Mouse (Mus musculus) E14TG2a.4 (cell line): ENCODE results near the gene Mrps16.

Experiments
- H3K27me3 ChIP-seq: 2 replicates; pipeline ENCODE4 v1.6.1; 2014; ENCODE audit warnings: low read length, control low read depth; ENCODE audit not compliant: insufficient read depth
- H3K36me3 ChIP-seq: 2 replicates; pipeline ENCODE4 v1.6.1; 2014; ENCODE audit warnings: low read length, control low read depth; ENCODE audit not compliant: insufficient read depth
- H3K4me1 ChIP-seq: replicated peaks from 2 replicates; pipeline ENCODE4 v1.6.1; 2014; ENCODE audit warnings: low read depth, low read length, control low read depth
- H3K4me3 ChIP-seq: replicated peaks from 2 replicates; pipeline ENCODE4 v1.5.1; 2014; ENCODE audit warnings: mild to moderate bottlenecking, low read length
- H3K9me3 ChIP-seq: 2 replicates; pipeline ENCODE4 v1.6.1; 2014; ENCODE audit warnings: low read length, control low read depth
- CTCF ChIP-seq: conservative IDR thresholded peaks from 2 replicates; pipeline ENCODE4 v1.5.1; 2014; ENCODE audit warnings: low read length
- NANOG ChIP-seq: IDR thresholded peaks from 2 replicates; pipeline ENCODE4 v1.6.1; 2014; ENCODE audit warnings: borderline replicate concordance, low read length, mixed read lengths
- POU5F1 ChIP-seq: IDR thresholded peaks from 2 replicates; pipeline ENCODE4 v1.6.1; 2014; ENCODE audit warnings: low read length, borderline replicate concordance

The Mrps16 gene

DNA sequence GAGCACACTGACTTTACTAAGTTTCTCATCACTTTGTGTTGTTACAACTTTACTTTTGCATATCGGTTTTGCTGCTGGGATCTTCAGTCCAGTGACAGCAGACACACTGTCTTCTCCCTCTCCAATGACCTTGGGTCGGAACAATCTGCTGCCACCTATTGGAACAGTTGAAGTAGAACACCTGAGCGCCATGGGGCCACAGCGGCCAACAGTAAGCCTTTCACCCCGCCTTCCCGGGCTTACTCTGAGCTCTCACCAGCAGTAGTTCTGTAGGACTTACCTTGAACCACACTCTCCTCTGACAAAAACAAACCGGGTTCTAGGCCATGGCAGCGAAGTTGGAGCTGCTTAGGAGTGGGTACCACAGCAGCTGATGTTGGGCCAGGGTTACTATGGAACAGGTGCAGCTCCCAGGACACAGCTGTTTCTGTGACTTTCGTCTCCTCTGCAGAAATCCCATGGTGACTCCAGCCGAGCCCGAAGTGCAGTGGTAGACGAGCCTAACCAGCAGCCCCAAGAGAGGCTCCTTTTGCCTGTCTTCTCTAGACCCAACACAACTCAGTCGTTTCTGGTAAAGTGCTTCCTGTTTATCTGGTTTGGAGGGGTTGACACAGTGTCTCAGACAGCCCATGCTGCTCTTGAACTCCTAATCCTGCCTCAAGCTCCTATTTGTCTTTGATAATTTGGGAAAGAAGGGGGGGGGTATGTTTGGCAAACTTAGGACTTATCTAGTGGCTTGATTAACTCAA is 14.9 kb downstream of the Mrps16 start:
- H3K4me3 ChIP-seq: no peak overlapping the region; the same call in 1 of the 2 replicates
- no peaks in the 10 kb centered on the region for H3K27me3 ChIP-seq
- TF ChIP-seq NANOG (no peak), POU5F1 (no peak), CTCF (peak; percentile 56)

DNA sequence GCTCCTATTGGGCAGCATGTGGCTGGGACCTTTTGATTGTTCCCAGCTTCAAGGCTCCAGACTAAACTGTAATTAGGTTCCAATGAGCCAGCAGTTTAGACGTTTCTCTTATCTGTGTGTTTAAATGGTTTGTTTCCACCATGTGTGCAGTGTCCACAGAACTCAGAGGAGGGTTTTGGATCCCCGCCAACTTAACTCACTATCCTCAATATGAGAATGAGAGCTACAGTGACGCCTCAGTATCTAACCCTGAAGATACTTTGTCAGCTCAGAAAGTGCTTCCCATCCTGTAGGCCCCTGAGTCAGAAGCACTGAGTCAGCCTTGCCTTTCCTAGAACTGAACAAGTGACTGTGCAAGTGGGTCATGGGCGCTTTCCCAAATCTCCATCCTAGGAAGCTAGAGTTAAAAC is 16.3 kb downstream of the Mrps16 start:
- H3K4me1 ChIP-seq: peaks cover 5% of the 10 kb centered on the region
- peaks cover 48% of the 10 kb centered on the region for H3K36me3 ChIP-seq
- peaks cover 24% of the 10 kb centered on the region for H3K9me3 ChIP-seq
- H3K4me3 ChIP-seq: no peak overlapping the region
- TF ChIP-seq CTCF (no peak), POU5F1 (no peak), NANOG (no peak)
- no peaks in the 10 kb centered on the region for H3K27me3 ChIP-seq

More for the DNA sequence above, 14.9 kb downstream of the Mrps16 start:
- Histone ChIP-seq H3K9me3 (peaks cover 17% of the 10 kb centered on the region), H3K4me1 (peaks cover 5% of the 10 kb centered on the region), H3K36me3 (peaks cover 56% of the 10 kb centered on the region)

DNA sequence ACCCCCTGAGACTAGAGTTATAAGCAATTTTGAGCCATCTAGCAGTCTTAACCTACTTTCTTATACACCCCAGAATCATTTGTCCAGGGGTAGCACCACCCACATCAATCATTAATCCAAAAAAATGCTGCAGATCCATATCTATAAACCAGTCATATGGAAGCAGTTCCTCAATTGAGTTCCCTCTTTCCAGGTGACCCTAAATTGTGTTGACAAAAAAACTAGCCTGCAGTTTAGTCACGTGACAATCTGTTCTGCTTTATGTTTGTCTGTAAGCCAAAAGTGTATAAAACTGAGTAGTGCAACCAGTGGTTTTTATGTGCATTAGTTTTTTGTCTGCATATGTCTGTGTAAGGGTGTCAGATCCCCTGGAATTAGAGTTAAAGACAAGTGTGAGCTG is 21.6 kb downstream of the Mrps16 start:
- Histone ChIP-seq H3K4me1 (peaks cover 8% of the 10 kb centered on the region; the same call in 1 of the 2 replicates), H3K9me3 (peaks cover 24% of the 10 kb centered on the region), H3K4me3 (no peak overlapping the region), H3K36me3 (peaks cover 40% of the 10 kb centered on the region), H3K27me3 (no peaks in the 10 kb centered on the region)
- TF ChIP-seq POU5F1: no peak
- no peak for TF ChIP-seq NANOG
- TF ChIP-seq CTCF: no peak

DNA sequence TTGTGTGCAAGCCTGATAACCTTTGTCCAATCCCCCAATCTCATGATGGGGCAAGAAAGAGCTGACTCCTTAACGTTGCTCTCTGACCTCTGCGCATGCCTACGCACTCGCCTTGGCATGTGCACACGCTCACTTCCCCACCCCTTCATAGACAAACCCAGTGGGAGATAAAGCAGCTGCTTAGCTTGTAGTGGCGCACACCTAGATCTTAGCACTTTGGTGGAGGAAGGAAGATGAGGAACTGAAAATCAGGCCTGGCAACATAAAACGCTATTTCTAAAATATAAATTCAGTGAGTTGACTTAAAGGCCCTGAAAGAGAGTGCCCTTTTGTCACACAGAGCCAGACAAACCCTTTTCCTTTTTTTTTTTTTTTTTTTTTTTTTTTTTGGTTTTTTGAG is 22.6 kb downstream of the Mrps16 start:
- Histone ChIP-seq H3K9me3 (peaks cover 24% of the 10 kb centered on the region), H3K4me3 (no peak overlapping the region), H3K4me1 (peaks cover 8% of the 10 kb centered on the region; the same call in 1 of the 2 replicates), H3K36me3 (peaks cover 35% of the 10 kb centered on the region), H3K27me3 (no peaks in the 10 kb centered on the region)
- no peak for TF ChIP-seq POU5F1
- TF ChIP-seq NANOG: no peak
- TF ChIP-seq CTCF: no peak

DNA sequence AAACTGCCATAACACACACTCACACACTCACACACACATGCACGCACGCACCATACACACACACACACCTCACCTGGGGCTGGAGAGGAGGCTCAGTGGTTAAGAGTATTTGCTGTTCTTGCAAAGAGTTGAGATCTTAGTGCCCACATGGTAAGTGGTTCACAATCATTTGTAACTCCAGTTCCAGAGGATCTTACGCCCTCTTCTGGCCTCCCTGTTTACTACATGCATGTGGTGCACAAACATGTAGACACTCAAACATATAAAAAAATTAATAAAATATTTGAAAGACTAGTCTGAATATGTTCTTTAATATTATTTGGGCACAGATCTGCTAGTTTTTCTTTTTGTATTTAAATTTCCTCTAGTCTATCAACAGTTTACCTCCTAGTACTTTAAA is 25.2 kb downstream of the Mrps16 start:
- Histone ChIP-seq H3K4me3 (no peak overlapping the region), H3K9me3 (peaks cover 5% of the 10 kb centered on the region; the same call in 1 of the 2 replicates), H3K36me3 (peaks cover 43% of the 10 kb centered on the region), H3K27me3 (no peaks in the 10 kb centered on the region), H3K4me1 (peaks cover 8% of the 10 kb centered on the region; the same call in 1 of the 2 replicates)
- TF ChIP-seq POU5F1: no peak
- TF ChIP-seq CTCF: peak; percentile 55

DNA sequence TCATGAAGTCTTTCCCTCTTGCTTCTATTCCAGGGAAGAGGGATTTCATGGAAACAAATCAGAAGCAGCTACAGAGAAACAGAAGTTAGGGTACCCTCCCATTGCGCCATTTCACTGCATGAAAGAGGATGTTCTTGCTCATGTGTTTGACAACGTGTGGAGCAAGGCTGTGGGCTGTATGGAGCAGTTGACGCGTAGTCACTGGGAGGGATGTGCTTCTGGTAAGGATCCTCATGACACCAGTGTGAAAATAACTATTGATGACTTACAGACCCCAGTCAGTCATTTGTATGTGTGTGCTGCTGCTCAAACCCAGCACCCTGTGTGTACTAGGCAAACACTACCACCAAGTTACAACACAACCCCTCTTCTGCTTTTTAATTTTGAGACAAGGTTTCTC is 30.2 kb downstream of the Mrps16 start:
- TF ChIP-seq NANOG (no peak), POU5F1 (no peak), CTCF (no peak)
- Histone ChIP-seq H3K36me3 (peaks cover 81% of the 10 kb centered on the region), H3K4me1 (no peaks in the 10 kb centered on the region), H3K27me3 (no peaks in the 10 kb centered on the region), H3K4me3 (no peak overlapping the region), H3K9me3 (no peaks in the 10 kb centered on the region)

DNA sequence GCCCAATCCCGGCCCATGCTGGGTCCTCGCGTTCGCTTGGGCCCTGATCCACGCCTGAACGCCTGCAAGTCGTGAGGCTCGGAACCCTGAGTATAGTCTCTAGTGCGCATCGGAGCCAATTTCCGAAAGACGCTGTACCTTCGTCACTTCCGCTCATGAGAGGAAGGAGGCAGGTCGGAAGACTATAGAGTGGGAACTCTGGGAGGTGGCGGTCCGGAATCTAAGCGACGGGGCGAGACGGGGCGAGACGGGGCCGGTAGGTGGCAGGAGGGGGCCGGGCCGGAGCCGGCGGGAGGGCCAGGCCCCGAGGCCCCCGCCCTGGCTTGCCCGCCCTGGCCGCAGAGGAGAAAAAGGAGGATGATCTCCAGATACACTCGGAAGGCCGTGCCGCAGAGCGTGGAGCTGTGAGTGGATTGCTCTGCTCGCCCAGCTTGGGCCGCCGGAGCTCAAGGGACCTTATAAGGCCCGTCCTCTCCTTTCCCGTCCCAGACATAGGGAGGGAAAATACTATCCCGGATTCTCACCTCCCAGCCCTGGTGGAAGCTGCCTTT is 45.4 kb downstream of the Mrps16 start, which contains the start of the genes Ecd and Fam149b:
Gene Ecd (minus strand): TSS at position 131 of the 551 bp plus-strand sequence.
Gene Fam149b (plus strand): TSS at position 172 of the 551 bp plus-strand sequence.
- no peak for TF ChIP-seq NANOG
- no peak for TF ChIP-seq POU5F1

DNA sequence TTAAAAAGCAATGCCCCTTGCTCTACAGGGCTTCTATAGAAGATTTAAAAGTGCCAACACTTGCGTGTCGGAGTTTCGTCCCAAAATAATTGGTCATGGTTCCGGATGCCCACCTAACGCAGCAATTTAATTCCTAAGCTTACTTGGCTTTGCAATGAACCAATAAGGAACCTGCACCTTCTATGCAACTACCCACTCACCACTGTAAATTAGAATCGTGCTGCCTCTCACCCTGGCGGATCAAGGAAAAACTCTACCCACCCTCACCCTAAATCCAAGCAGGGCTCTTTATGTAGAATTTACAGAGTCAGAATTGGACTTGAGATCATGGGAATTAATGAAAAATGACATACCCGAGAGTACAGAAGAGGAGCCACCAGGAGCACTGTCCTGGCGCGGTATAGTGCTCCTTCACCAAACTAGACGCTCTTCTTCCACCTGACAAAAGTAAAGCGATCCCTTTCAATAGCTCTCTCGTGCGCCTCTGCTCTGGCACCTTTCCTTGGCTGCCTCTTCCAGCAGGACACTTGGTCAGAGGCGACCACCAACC is 45.9 kb downstream of the Mrps16 start:
- H3K4me1 ChIP-seq: peaks cover 22% of the 10 kb centered on the region
- H3K27me3 ChIP-seq: no peaks in the 10 kb centered on the region
- peaks cover 15% of the 10 kb centered on the region for H3K9me3 ChIP-seq
- H3K36me3 ChIP-seq: peaks cover 46% of the 10 kb centered on the region
- no peak for TF ChIP-seq POU5F1
- no peak for TF ChIP-seq CTCF
- no peak for TF ChIP-seq NANOG
- H3K4me3 ChIP-seq: peak overlapping the region; percentile 96

More for the DNA sequence above, 45.4 kb downstream of the Mrps16 start, which contains the start of the genes Ecd and Fam149b:
- H3K4me3 ChIP-seq: peak within 1 kb of the TSS; percentile 96
- H3K36me3 ChIP-seq: peaks cover 40% of the 10 kb centered on the region
- H3K4me1 ChIP-seq: peaks cover 24% of the 10 kb centered on the region
- peaks cover 15% of the 10 kb centered on the region for H3K9me3 ChIP-seq
- no peaks in the 10 kb centered on the region for H3K27me3 ChIP-seq
